Comparison of ENCODE assay signal across 10 mouse cellular contexts in the genomic region with DNA sequence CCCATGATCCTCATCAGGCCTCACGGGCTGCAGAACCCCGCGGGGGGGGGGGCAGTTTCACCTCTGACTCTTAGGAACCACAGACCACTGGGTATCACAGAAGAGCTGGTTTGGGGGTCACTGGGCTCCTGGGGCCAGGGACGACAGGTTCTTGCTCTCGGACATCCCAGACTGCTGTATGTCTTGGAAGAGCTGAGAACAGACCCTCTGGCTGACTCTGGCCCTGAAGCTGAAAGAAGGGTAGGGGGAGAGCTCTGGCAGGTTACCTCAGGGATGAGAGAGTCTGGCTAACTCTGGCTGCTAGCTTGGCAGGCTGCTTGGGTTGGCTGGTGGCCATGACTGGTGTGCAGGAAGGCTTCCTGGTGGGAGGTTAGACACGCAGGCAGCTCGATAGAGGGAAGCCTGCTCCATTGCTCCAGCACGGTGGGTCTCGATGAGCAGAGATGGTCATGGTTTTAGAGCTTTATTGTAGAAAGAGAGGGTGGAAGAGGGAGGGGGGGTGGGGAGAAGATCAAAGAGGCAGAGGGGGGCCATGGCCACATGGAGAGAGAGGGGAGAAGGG. TPM values are rescaled to one million over a fixed set of nuclear protein-coding genes. Genes with fewer than 3 reads are reported as not detected.
A peak's percentile ranks its signal among the peaks of the same experiment; 100 is the strongest.
DNase-seq lines count a peak whose midpoint lies in the region; ATAC-seq and TF ChIP-seq lines count a peak whose summit lies in the region.
"Had no signal": no experiment of that assay in that cellular context is flagged by ENCODE, and none has a peak within 500 bp of the region (broad histone marks: within the 10 kb centered on the region; RNA-seq: fewer than 3 reads in every experiment).

No protein-coding gene starts in this region.

- peak; percentile 57 to 78 for DNase-seq in cerebellum, postnatal 25 days
- no peak for DNase-seq in cerebellum, adult 9-10 months
- peak; percentile 20 for DNase-seq in heart, postnatal 0 days (ENCODE audit: low spot score)
- no peak for DNase-seq in heart, adult 11 months
- DNase-seq in midbrain, embryonic 14.5 days = peak; percentile 29
- no peak for DNase-seq in midbrain, embryonic 11.5 days (ENCODE audit: low spot score, missing footprints)
- DNase-seq in limb, embryonic 14.5 days (ENCODE audit: low spot score) = peak; percentile 29
- no peak for DNase-seq in testis, postnatal 14 days (ENCODE audit: low spot score)
- DNase-seq: lung, postnatal 14 days had no signal

- no peak for TF ChIP-seq POLR2A in limb, embryonic 14.5 days (IDR thresholded peaks at IDR 0.05; ENCODE audit: borderline replicate concordance, extremely low read depth, insufficient read depth, insufficient read length)

- 44% methylated on average over 9 of the region's 9 CpGs for WGBS in heart, postnatal 0 days
- WGBS in midbrain, embryonic 14.5 days = 67% methylated on average over 9 of the region's 9 CpGs
- 57% methylated on average over 9 of the region's 9 CpGs for WGBS in midbrain, embryonic 11.5 days
- 59% methylated on average over 7 of the region's 9 CpGs for WGBS in limb, embryonic 14.5 days

- no peaks in the 10 kb centered on the region for H3K36me3 ChIP-seq in heart, postnatal 0 days (replicated peaks; ENCODE audit: control insufficient read depth, insufficient read depth, low read length)
- H3K36me3 ChIP-seq in midbrain, embryonic 14.5 days (ENCODE audit: control insufficient read depth, insufficient read depth, low read length) = no peaks in the 10 kb centered on the region
- H3K36me3 ChIP-seq in midbrain, embryonic 11.5 days (ENCODE audit: control insufficient read depth, insufficient read depth, low read length) = no peaks in the 10 kb centered on the region
- H3K36me3 ChIP-seq in limb, embryonic 14.5 days (ENCODE audit: control insufficient read depth, insufficient read depth, low read length) = no peaks in the 10 kb centered on the region

- H3K9me3 ChIP-seq in heart, postnatal 0 days (replicated peaks; ENCODE audit: control insufficient read depth, low read length) = no peaks in the 10 kb centered on the region
- no peaks in the 10 kb centered on the region for H3K9me3 ChIP-seq in midbrain, embryonic 14.5 days (ENCODE audit: control insufficient read depth, low read length)
- H3K9me3 ChIP-seq in midbrain, embryonic 11.5 days (ENCODE audit: control insufficient read depth, low read length) = no peaks in the 10 kb centered on the region
- H3K9me3 ChIP-seq in limb, embryonic 14.5 days (ENCODE audit: control insufficient read depth, low read length) = no peaks in the 10 kb centered on the region

- H3K27ac ChIP-seq in heart, postnatal 0 days (ENCODE audit: low read depth) = no peak overlapping the region
- no peak overlapping the region for H3K27ac ChIP-seq in midbrain, embryonic 14.5 days (replicated peaks; ENCODE audit: low read depth, low read length)
- no peak overlapping the region for H3K27ac ChIP-seq in midbrain, embryonic 11.5 days (ENCODE audit: low read depth, low read length)
- no peak overlapping the region for H3K27ac ChIP-seq in limb, embryonic 14.5 days (replicated peaks; ENCODE audit: low read depth, low read length)

- TF ChIP-seq EP300 in heart, postnatal 0 days (IDR thresholded peaks at IDR 0.05; ENCODE audit: low read depth) = no peak

- ATAC-seq in heart, postnatal 0 days (ENCODE audit: insufficient read depth, low read depth) = peak; percentile 33
- ATAC-seq in midbrain, embryonic 14.5 days (ENCODE audit: low FRiP score, low TSS enrichment) = no peak; the same call in 1 of the 2 replicates
- no peak for ATAC-seq in midbrain, embryonic 11.5 days (ENCODE audit: low FRiP score)
- ATAC-seq in limb, embryonic 14.5 days (ENCODE audit: low FRiP score, low read depth) = no peak
- ATAC-seq: Patski had no signal

- no peak for TF ChIP-seq CTCF in heart, postnatal 0 days (IDR thresholded peaks at IDR 0.05; ENCODE audit: low read depth)

- no peaks in the 10 kb centered on the region for H3K27me3 ChIP-seq in heart, postnatal 0 days (ENCODE audit: control insufficient read depth, insufficient read depth, low read length)
- no peaks in the 10 kb centered on the region for H3K27me3 ChIP-seq in midbrain, embryonic 14.5 days (ENCODE audit: control insufficient read depth, insufficient read depth, low read length)
- H3K27me3 ChIP-seq in midbrain, embryonic 11.5 days (ENCODE audit: control insufficient read depth, insufficient read depth, low read length) = no peaks in the 10 kb centered on the region
- H3K27me3 ChIP-seq in limb, embryonic 14.5 days (ENCODE audit: control insufficient read depth, insufficient read depth, low read length) = no peaks in the 10 kb centered on the region

- no peak overlapping the region for H3K4me3 ChIP-seq in heart, postnatal 0 days (ENCODE audit: low read depth, low read length)
- H3K4me3 ChIP-seq in midbrain, embryonic 14.5 days (replicated peaks; ENCODE audit: low read depth, low read length) = no peak overlapping the region
- no peak overlapping the region for H3K4me3 ChIP-seq in midbrain, embryonic 11.5 days (ENCODE audit: low read depth, low read length)
- H3K4me3 ChIP-seq in limb, embryonic 14.5 days (replicated peaks; ENCODE audit: low read length) = no peak overlapping the region

- no peak overlapping the region for H3K4me2 ChIP-seq in heart, postnatal 0 days (ENCODE audit: low read depth, low read length)
- no peak overlapping the region for H3K4me2 ChIP-seq in midbrain, embryonic 14.5 days (ENCODE audit: low read length)
- H3K4me2 ChIP-seq in midbrain, embryonic 11.5 days = no peak overlapping the region
- no peak overlapping the region for H3K4me2 ChIP-seq in limb, embryonic 14.5 days (replicated peaks; ENCODE audit: low read depth, low read length, severe bottlenecking)

- no peak overlapping the region for H3K9ac ChIP-seq in heart, postnatal 0 days (replicated peaks; ENCODE audit: low read depth, low read length)
- no peak overlapping the region for H3K9ac ChIP-seq in midbrain, embryonic 14.5 days (replicated peaks; ENCODE audit: low read length)
- no peak overlapping the region for H3K9ac ChIP-seq in midbrain, embryonic 11.5 days (ENCODE audit: low read length)
- no peak overlapping the region for H3K9ac ChIP-seq in limb, embryonic 14.5 days (ENCODE audit: low read depth, low read length, severe bottlenecking)

- 0 out of 2 replicates have a peak, but pooled peaks cover 6% of the 10 kb centered on the region for H3K4me1 ChIP-seq in heart, postnatal 0 days (ENCODE audit: control insufficient read depth, insufficient read depth)
- H3K4me1 ChIP-seq in midbrain, embryonic 14.5 days (ENCODE audit: control insufficient read depth, insufficient read depth, low read length) = no peaks in the 10 kb centered on the region
- H3K4me1 ChIP-seq in midbrain, embryonic 11.5 days (ENCODE audit: control insufficient read depth, insufficient read depth, low read length) = no peaks in the 10 kb centered on the region
- H3K4me1 ChIP-seq in limb, embryonic 14.5 days (ENCODE audit: control insufficient read depth, insufficient read depth, low read length) = no peaks in the 10 kb centered on the region

RNA-seq across cellular contexts. Expression of a gene that starts 30.7 kb away (rescaled TPM):
- total RNA-seq in heart, postnatal 0 days (2014; rRNA removed; ENCODE audit: low replicate concordance) = 11.2 and 14.6 TPM in 2 replicates
- 4.5 TPM in 2 replicates for polyA plus RNA-seq in heart, postnatal 0 days (2015; fragmentation: Nextera tagmentation; extraction: Ambion mirVana)
- polyA plus RNA-seq in midbrain, embryonic 14.5 days (2014; fragmentation: Nextera tagmentation; extraction: Ambion mirVana) = 3.9 and 5.4 TPM in 2 replicates
- 4.9 and 6.1 TPM in 2 replicates for polyA plus RNA-seq in midbrain, embryonic 11.5 days (2014; fragmentation: Nextera tagmentation; extraction: Ambion mirVana)
- polyA plus RNA-seq in limb, embryonic 14.5 days (2012; rRNA removed) = 7.1 and 7.4 TPM in 2 replicates
- 7.6 and 9.6 TPM in 2 replicates for polyA plus RNA-seq in limb, embryonic 14.5 days (2014; fragmentation: Nextera tagmentation; extraction: Ambion mirVana)
- polyA plus RNA-seq: Patski had no signal

Comparison
In these comparisons a context has a peak if more than half of its experiments do, and no peak if none do; other contexts are left out.
1. DNase-seq: peak in cerebellum, postnatal 25 days (2 of 2), heart, postnatal 0 days (single experiment), midbrain, embryonic 14.5 days (single experiment) and limb, embryonic 14.5 days (single experiment); none in cerebellum, adult 9-10 months (single experiment), heart, adult 11 months (single experiment), midbrain, embryonic 11.5 days (single experiment) and testis, postnatal 14 days (single experiment).